Mouse (Mus musculus): ENCODE results near the gene Zfp850. TPM values are rescaled to one million over a fixed set of nuclear protein-coding genes. Genes with fewer than 3 reads are reported as not detected.

The Zfp850 gene
- total and polyA plus RNA-seq, 3 experiments = 8.9 to 16.7 (median 13.7) TPM

- in situ Hi-C loops (cut with MboI; ENCODE audit: low pct_ligation_motif_present, low pct_unique_long_range_greater_than_20kb, low sequenced_read_pairs) = no loop called here
- H3K79me2 ChIP-seq (replicated peaks; ENCODE audit: control insufficient read depth, extremely low read depth, insufficient read depth, poor library complexity, severe bottlenecking) = peaks cover 23% of the 10 kb centered on the region
- TF ChIP-seq CHD1 (IDR thresholded peaks at IDR 0.05; ENCODE audit: low read depth, low read length) (no peak), MAZ (IDR thresholded peaks at IDR 0.05; ENCODE audit: low read depth, low read length) (no peak), TBP (conservative IDR thresholded peaks at IDR 0.05; ENCODE audit: low read depth, low read length) (no peak), TCF12 (IDR thresholded peaks at IDR 0.05; ENCODE audit: low read depth, low read length) (no peak)
- H3K27ac ChIP-seq (ENCODE audit: insufficient read depth, low read depth) = no peak overlapping the region
- H3K4me3 ChIP-seq (replicated peaks in 1 of 3; ENCODE audit: low read depth in 2 of 3, low read length in 2 of 3, poor library complexity in 1 of 3) = no peak overlapping the region
- DNase-seq (ENCODE audit: extremely low read depth) = no peak
- H3K9ac ChIP-seq (ENCODE audit: insufficient read depth, low read depth) = no peak overlapping the region
- H3K4me2 ChIP-seq (ENCODE audit: insufficient read depth, low read depth, poor library complexity, severe bottlenecking) = no peak overlapping the region
- H3K9me3 ChIP-seq (replicated peaks; ENCODE audit: low read length) = no peaks in the 10 kb centered on the region
- H3K36me3 ChIP-seq (replicated peaks in 1 of 2; ENCODE audit: control insufficient read depth in 1 of 2, insufficient read depth in 1 of 2, low read length in 1 of 2) = peaks cover 83 to 93% of the 10 kb centered on the region in 2 experiments
- no peaks in the 10 kb centered on the region for H3K27me3 ChIP-seq (replicated peaks)
- dilution Hi-C loops (cut with MboI; ENCODE audit: extremely low pct_ligation_motif_present, extremely low pct_unique_long_range_greater_than_20kb, low sequenced_read_pairs) = no loop called here
- H3K4me1 ChIP-seq (ENCODE audit: control insufficient read depth in 1 of 2, insufficient read depth in 2 of 2) = peaks cover 7 to 12% of the 10 kb centered on the region in 2 experiments
Measured at GRCm38 (mm10) chr7:28044524-28044923, 30.6 kb upstream of the Zfp850 start.

DNA sequence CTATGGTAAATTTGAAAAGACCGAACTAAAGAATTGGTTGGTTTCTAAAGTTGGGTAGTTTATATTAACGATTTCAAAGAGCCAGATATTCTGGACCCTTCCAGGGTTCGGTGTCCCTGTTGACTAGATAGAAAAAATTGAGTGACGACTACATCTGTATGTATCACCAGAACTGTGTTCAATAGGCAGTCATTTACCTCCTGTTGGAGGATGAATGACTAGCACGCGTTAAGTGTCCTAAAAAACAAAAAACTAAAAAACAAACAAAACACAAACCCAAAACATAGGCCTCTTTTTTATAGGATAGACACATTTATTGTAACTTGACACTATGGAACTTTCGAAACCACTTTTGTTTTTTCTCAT, 513 bp upstream of the Zfp850 start:
- in situ Hi-C loops (cut with MboI; ENCODE audit: low pct_ligation_motif_present, low pct_unique_long_range_greater_than_20kb, low sequenced_read_pairs) = no loop called here

GRCm38 (mm10) chr7:28010271-28010670, 3.6 kb downstream of the Zfp850 start:
- Histone ChIP-seq H3K9ac (ENCODE audit: insufficient read depth, low read depth) (no peak overlapping the region), H3K4me3 (replicated peaks in 1 of 3; ENCODE audit: low read depth in 2 of 3, low read length in 2 of 3, poor library complexity in 1 of 3) (no peak overlapping the region), H3K36me3 (replicated peaks in 1 of 2; ENCODE audit: control insufficient read depth in 1 of 2, insufficient read depth in 1 of 2, low read length in 1 of 2) (peaks cover 41 to 62% of the 10 kb centered on the region in 2 experiments), H3K27ac (ENCODE audit: insufficient read depth, low read depth) (no peak overlapping the region), H3K4me1 (ENCODE audit: control insufficient read depth in 1 of 2, insufficient read depth in 2 of 2) (peaks cover 2 to 8% of the 10 kb centered on the region in 2 experiments; a peak in 3 of 4 replicates), H3K9me3 (replicated peaks; ENCODE audit: low read length) (no peaks in the 10 kb centered on the region), H3K4me2 (ENCODE audit: insufficient read depth, low read depth, poor library complexity, severe bottlenecking) (no peak overlapping the region), H3K79me2 (replicated peaks; ENCODE audit: control insufficient read depth, extremely low read depth, insufficient read depth, poor library complexity, severe bottlenecking) (peaks cover 44% of the 10 kb centered on the region), H3K27me3 (replicated peaks) (no peaks in the 10 kb centered on the region)
- no peak for DNase-seq (ENCODE audit: extremely low read depth)
- in situ Hi-C loops (cut with MboI; ENCODE audit: low pct_ligation_motif_present, low pct_unique_long_range_greater_than_20kb, low sequenced_read_pairs) = no loop called here
- dilution Hi-C loops (cut with MboI; ENCODE audit: extremely low pct_ligation_motif_present, extremely low pct_unique_long_range_greater_than_20kb, low sequenced_read_pairs) = no loop called here
- TF ChIP-seq KAT2A (IDR thresholded peaks at IDR 0.05; ENCODE audit: insufficient replicate concordance, low read length) (no peak), USF2 (conservative IDR thresholded peaks at IDR 0.05; ENCODE audit: low read depth, low read length) (no peak), ZMIZ1 (IDR thresholded peaks at IDR 0.05; ENCODE audit: low read depth, low read length) (no peak), ZC3H11A (IDR thresholded peaks at IDR 0.05; ENCODE audit: low read depth, low read length) (no peak), SMC3 (IDR thresholded peaks at IDR 0.05; ENCODE audit: low read depth, low read length) (no peak), MEF2A (IDR thresholded peaks at IDR 0.05; ENCODE audit: borderline replicate concordance, low read depth, low read length) (no peak), CHD2 (IDR thresholded peaks at IDR 0.05; ENCODE audit: low read length) (no peak), RCOR1 (conservative IDR thresholded peaks at IDR 0.05; ENCODE audit: low read depth, low read length) (no peak), MAX (IDR thresholded peaks at IDR 0.05; ENCODE audit: low read length) (no peak), ZKSCAN1 (IDR thresholded peaks at IDR 0.05; ENCODE audit: borderline replicate concordance, low read depth, low read length) (no peak), ELF1 (IDR thresholded peaks at IDR 0.05; ENCODE audit: low read depth, low read length) (no peak), MAZ (IDR thresholded peaks at IDR 0.05; ENCODE audit: low read depth, low read length) (no peak), JUND (conservative IDR thresholded peaks at IDR 0.05; ENCODE audit: low read depth, low read length) (no peak), CHD1 (IDR thresholded peaks at IDR 0.05; ENCODE audit: low read depth, low read length) (no peak), TCF12 (IDR thresholded peaks at IDR 0.05; ENCODE audit: low read depth, low read length) (no peak), MAFK (IDR thresholded peaks at IDR 0.05; ENCODE audit: insufficient replicate concordance, low read length) (no peak)

More for the DNA sequence above, 513 bp upstream of the Zfp850 start:
- Histone ChIP-seq H3K27me3 (replicated peaks) (peaks cover 6% of the 10 kb centered on the region), H3K79me2 (replicated peaks; ENCODE audit: control insufficient read depth, extremely low read depth, insufficient read depth, poor library complexity, severe bottlenecking) (peaks cover 36% of the 10 kb centered on the region), H3K4me2 (ENCODE audit: insufficient read depth, low read depth, poor library complexity, severe bottlenecking) (peak overlapping the region; percentile 81; the same call in 1 of the 2 replicates), H3K27ac (ENCODE audit: insufficient read depth, low read depth) (no peak overlapping the region), H3K9ac (ENCODE audit: insufficient read depth, low read depth) (peak overlapping the region; percentile 63), H3K4me3 (replicated peaks in 1 of 3; ENCODE audit: low read depth in 2 of 3, low read length in 2 of 3, poor library complexity in 1 of 3) (peak overlapping the region; percentile 70 to 88 (median 87)), H3K9me3 (replicated peaks; ENCODE audit: low read length) (peaks cover 3% of the 10 kb centered on the region), H3K4me1 (ENCODE audit: control insufficient read depth in 1 of 2, insufficient read depth in 2 of 2) (peaks cover 2 to 8% of the 10 kb centered on the region in 2 experiments; a peak in 3 of 4 replicates), H3K36me3 (replicated peaks in 1 of 2; ENCODE audit: control insufficient read depth in 1 of 2, insufficient read depth in 1 of 2, low read length in 1 of 2) (peaks cover 13 to 26% of the 10 kb centered on the region in 2 experiments)
- no peak for TF ChIP-seq MYC (IDR thresholded peaks at IDR 0.05; ENCODE audit: low read depth, low read length)
- dilution Hi-C loops (cut with MboI; ENCODE audit: extremely low pct_ligation_motif_present, extremely low pct_unique_long_range_greater_than_20kb, low sequenced_read_pairs) = no loop called here
- peak; percentile 17 for DNase-seq (ENCODE audit: extremely low read depth)
